Mouse (Mus musculus) layer of hippocampus, postnatal 25 days (tissue): ENCODE data around the gene Gm10295. TPM values are rescaled to one million over a fixed set of nuclear protein-coding genes. Genes with fewer than 3 reads are reported as not detected.

Experiments used
- DNase-seq, 2 experiments: peaks; one replicate each; pipeline ENCODE4 v3.0.0; 2022; ENCODE audit warnings: mixed read lengths in 2 of 2, low spot score in 1 of 2; ENCODE audit errors: extremely low spot score in 1 of 2
- total RNA-seq, 2 experiments: library from RNA; stranded (reverse); gene quantifications; 2 replicates each; pipeline ENCODE4 v1.2.3; 2021

Gm10295 gene
- total RNA-seq, 2 experiments from 2014 or later: not detected

DNA sequence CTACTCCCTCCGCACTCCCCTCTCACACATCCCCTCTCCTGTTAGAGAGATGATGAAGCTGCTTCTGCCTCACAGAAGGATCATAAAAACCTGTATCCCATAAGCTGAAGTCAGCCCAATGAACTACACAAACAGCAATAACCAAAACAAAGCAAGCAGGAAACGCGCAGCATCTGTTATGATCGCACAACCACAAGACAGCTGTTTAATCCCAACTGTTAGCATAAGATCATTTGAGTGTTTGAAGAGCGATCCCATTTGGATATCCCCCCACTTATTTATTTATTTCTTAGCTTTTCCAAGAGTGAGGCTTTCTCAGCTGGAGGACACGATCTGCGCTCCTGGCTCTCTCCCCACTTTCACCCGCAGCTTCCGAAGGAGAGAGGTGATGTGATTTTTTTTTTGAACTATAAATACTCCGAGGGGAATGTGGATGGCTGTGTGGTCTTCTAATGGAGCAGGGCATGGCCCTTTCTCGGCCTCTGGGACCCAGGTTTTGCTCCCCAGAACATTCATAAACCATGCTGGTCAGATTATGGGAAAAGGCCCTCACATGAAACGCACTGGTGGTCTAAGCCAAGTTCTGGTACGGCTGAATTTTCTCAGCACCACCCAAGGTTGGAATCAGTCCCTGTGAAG is 17.4 kb upstream of the Gm10295 start:
- no peak for DNase-seq

DNA sequence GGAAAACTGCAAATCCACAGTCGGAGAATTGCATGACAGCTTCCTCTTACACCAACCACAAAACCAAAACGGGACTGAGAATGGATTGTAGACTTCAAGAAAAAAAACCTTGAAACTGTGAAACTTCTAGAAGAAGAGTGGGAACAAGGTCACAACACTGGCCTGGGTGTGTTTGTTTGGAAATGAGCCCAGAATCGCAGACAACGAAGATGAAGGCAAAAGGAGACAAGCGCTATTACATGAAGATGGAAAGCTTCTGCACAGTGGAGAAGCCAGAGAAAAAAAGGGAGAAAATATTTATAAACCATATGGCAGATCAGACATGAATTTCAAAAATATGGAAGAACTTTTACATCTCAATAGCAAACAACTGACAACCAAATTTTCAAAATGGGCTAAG is 4.3 kb upstream of the Gm10295 start:
- no peak for DNase-seq

DNA sequence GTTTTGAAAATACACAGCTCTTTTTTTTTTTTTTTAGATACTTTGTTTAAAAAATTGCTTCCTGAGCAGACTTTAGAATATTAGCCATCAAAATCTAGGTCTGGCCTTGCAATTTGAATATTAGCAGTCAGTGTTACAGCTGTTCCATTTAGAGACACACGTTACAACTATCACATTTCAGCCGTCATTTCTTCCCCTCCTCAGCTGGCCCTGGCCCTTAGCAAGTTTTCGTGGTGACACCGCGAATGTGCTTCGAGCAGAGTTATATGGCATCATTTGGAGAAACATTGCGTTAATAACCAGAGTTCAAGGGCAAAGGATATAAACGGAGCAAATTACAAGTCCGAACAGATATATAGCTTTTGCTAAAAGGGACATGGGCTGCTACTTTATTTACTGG is 2.4 kb downstream of the Gm10295 start:
- no peak for DNase-seq

DNA sequence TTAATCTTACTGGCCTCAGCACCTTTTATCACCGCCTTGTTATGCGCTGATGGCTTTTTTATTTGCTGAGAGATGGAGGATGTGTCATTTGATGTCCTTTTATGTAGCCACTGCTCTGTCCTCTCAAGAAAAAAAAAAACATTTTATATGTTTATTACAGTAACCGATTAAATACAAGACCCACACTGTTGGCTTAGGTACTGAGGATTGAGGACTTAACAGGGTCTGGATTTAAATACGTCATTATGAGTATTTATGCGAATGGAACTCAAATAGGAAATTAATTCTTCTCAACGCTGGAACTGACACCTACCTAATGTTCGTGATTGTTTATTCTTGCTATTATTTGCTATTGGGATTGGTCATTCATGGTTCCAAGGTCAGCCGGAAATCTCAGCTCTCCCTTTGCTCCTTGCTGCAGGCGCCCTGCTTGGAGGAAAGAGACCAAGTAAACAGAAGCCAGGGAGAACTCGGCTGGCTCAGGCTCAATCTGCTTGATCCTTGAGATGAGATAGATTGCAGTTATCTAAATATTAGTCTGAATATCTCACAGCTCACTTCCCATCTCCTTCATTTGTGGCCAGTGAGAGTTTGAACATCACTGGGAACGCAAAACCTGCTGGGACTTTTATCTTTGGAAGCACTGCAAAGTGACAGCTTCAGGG is 26.2 kb downstream of the Gm10295 start:
- DNase-seq: no peak

DNA sequence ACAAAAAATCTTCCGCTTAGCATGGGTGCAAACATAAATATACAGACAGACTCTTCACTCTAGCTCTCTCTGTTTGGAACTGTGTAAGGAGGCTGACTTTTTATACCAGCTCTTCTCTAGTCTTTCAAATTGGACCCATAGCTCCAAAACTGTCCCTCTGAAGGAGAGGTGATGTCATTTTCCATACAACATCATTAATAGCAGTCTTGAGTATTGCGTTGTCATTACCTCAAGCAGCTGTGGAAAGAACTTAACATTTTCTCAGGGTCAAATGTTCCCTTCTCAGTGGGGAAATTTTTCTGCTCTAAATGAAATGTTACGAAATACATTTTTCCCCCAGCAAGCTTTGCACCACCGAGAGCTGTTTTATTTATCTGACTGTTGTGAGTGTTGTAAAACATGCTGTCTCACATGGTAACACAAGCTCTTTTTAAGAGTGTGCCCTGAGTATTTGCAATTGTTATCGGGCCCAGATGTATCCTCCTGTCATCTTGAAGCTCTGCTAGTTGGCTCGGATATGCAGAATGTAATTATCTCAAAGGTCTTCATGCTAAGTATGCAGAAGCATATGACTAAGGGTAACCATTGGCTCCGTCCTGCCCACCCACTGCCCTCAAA is 38.0 kb downstream of the Gm10295 start:
- DNase-seq: no peak

DNA sequence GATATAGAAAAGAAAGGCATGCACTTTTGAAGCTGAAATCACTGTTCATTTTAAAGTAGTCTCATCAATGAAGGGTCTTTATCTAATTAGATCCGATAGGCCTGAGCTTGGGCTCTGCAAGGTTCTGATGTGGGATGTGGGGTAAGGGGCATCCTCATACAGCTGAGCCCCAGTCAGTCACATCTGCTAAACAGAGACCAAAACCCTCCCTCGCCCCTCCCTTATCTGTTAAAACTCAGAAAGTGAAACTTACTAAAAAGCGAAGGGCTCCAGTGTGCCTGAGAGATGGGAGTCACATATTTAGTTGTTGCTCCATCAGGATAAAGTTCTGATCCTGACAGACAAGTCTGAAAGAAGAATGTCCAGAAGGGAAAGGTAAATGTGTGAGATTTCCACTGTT is 38.9 kb downstream of the Gm10295 start:
- no peak for DNase-seq

DNA sequence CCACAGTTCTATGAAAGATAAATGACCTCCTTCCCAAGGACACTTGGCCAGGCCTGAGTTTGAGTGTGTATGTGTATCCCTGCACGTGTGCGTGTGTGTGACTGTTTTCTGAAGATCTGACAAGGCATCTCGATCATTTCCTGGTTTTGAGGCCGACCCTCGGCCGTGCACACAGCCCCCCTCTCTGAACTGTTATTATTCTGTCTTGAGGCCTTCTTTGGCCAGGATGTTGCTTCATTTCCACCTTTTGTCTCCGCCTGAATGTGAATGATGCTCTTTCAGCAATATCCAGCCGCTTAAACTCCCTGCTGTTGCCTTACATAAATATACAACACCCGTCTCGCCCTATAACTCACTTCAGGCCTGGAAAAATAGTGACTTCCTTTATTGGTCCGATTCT is 39.9 kb downstream of the Gm10295 start:
- no peak for DNase-seq

DNA sequence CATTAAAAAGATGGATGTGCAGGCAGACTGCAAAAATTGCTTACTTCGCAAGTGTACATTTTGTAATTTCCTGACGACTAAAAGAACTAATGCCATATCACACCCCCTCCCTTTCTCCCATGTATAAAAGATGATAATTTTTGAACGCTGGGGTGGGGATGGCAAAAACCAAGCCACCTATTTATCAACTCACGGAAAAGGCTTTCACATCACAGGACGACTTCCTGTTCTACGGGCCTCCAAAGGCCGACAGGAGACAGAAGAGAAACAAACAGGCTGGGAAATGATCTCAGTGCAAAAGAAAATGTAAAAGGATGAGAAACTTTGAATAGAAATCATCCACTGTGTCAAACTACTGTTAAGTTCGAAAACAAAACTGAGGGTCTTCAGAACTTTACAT is 43.2 kb downstream of the Gm10295 start:
- DNase-seq: no peak

DNA sequence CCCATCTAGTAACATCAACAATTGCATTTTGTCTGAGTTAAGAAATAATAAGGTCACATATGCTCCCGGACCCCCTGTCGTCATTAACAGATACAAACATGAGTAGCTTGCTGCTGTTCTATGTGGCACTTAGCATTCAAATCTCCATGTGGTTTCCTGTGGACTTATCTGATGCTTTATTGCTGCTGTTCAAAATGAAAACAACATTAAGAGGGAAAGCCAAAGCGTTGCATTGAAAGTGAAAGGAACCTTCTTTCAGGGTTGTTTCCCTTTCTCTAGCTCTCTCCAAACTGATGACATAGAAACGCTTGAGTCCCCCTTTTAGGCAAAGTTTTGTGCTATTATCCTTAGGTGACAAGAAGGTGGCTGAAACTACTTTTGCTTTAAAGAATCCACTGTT is 48.6 kb downstream of the Gm10295 start:
- no peak for DNase-seq
